Mouse (Mus musculus) spleen, adult 2 months (tissue): Measurements from ENCODE around the gene Ntf3. TPM values are rescaled to one million over a fixed set of nuclear protein-coding genes. Genes with fewer than 3 reads are reported as not detected.

Experiments used
- DNase-seq, 2 experiments: peaks; one replicate each; pipeline versions ENCODE4 v3.0.0 to v3.0.0-alpha.2; 2012 to 2021; ENCODE audit warnings: low spot score in 2 of 2, low read depth in 1 of 2
- H3K27ac ChIP-seq: fragments of 200-500 bp; 2 replicates; pipeline ENCODE4 v1.5.1; 2012; ENCODE audit warnings: low read length, inconsistent platforms; ENCODE audit not compliant: insufficient read depth
- H3K27me3 ChIP-seq: fragments of 200-500 bp; 2 replicates; pipeline ENCODE4 v1.6.1; 2012; ENCODE audit warnings: mild to moderate bottlenecking, moderate library complexity, low read length, inconsistent platforms; ENCODE audit not compliant: control insufficient read depth, insufficient read depth
- H3K36me3 ChIP-seq: fragments of 200-500 bp; 2 replicates; pipeline ENCODE4 v1.6.1; 2012; ENCODE audit warnings: mild to moderate bottlenecking, low read length, inconsistent platforms; ENCODE audit not compliant: control insufficient read depth, insufficient read depth
- H3K4me1 ChIP-seq: fragments of 200-500 bp; 2 replicates; pipeline ENCODE4 v1.6.1; 2011; ENCODE audit warnings: inconsistent platforms; ENCODE audit not compliant: control insufficient read depth, insufficient read depth, insufficient read length
- H3K4me3 ChIP-seq: fragments of 200-500 bp; 2 replicates; pipeline ENCODE4 v1.5.1; 2011; ENCODE audit warnings: mild to moderate bottlenecking, inconsistent platforms; ENCODE audit not compliant: insufficient read depth, insufficient read length; ENCODE audit errors: extremely low read depth
- CTCF ChIP-seq: fragments of 200-500 bp; IDR thresholded peaks from 2 replicates; pipeline ENCODE4 v1.5.1; 2011; ENCODE audit warnings: mild to moderate bottlenecking, inconsistent platforms; ENCODE audit not compliant: insufficient read depth, insufficient read length, insufficient replicate concordance; ENCODE audit errors: extremely low read depth
- POLR2A ChIP-seq: fragments of 200-500 bp; IDR thresholded peaks from 2 replicates; pipeline ENCODE4 v1.6.1; 2011; ENCODE audit warnings: low read depth, low read length, inconsistent platforms
- WGBS: fragments of 180-500 bp; shearing (Covaris S2); methylation state at CpG from one replicate; pipeline ENCODE4 v1.1.7; 2018; 5-methylcytosine and 5-hydroxymethylcytosine counted together
- polyA plus RNA-seq: library from polyadenylated mRNA; depleted of rRNA; stranded (reverse); fragments of >200 nt; gene quantifications from 2 replicates; pipeline ENCODE4 v1.2.3, GENCODE M21; 2012

Ntf3 gene
- polyA plus RNA-seq, 1 experiment = 1.3 TPM

DNA sequence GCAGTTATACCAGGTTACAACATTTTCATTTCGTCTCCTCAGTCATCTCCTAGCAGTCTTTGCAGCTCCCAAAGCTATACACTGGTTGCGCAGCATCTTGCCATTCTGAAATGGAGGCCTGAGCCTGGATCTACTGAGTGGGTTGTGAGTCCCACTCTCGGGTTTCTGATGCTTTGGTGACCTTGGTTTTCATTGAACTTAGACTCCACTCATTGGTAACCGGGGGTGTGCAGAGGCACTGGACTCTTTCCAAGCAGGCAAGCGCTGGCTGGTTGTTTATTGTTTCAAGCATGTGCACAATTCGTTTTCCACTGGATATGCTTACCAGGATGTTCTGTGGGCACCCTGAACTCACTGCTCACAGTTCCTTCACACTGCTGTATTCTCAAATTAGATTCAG, 71.7 kb downstream of the Ntf3 start:
- TF ChIP-seq POLR2A (no peak), CTCF (no peak)
- 73% methylated on average over 6 of the region's 6 CpGs for WGBS
- no peak for DNase-seq
- H3K36me3 ChIP-seq = no peaks in the 10 kb centered on the region
- no peaks in the 10 kb centered on the region for H3K27me3 ChIP-seq
- H3K4me1 ChIP-seq = no peaks in the 10 kb centered on the region
- no peak overlapping the region for H3K27ac ChIP-seq
- no peak overlapping the region for H3K4me3 ChIP-seq

DNA sequence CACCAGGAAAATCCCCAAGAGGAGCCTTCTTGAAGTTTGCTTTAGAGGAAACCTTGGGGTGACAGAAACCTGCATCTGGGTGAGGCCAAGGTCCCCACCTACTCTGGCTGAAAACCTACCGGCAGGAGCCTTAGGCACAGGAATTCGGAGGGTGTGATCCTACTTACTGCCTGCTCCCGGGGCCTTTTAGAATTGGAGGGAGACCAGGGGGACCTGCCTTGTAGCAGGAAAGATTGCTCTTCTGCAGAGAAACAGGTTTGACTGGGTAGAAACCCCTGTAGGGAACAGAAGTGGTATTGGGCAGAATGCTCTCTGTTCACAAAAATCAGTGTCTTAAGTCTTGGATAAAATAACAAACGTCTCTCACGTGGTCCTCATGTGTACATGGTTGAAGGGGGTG, 74.7 kb downstream of the Ntf3 start:
- TF ChIP-seq CTCF = no peak
- TF ChIP-seq POLR2A = no peak
- no peaks in the 10 kb centered on the region for H3K27me3 ChIP-seq
- 73% methylated on average over 5 of the region's 5 CpGs for WGBS
- DNase-seq = no peak
- H3K4me3 ChIP-seq = no peak overlapping the region
- no peaks in the 10 kb centered on the region for H3K36me3 ChIP-seq
- H3K4me1 ChIP-seq = no peaks in the 10 kb centered on the region
- H3K27ac ChIP-seq = no peak overlapping the region

DNA sequence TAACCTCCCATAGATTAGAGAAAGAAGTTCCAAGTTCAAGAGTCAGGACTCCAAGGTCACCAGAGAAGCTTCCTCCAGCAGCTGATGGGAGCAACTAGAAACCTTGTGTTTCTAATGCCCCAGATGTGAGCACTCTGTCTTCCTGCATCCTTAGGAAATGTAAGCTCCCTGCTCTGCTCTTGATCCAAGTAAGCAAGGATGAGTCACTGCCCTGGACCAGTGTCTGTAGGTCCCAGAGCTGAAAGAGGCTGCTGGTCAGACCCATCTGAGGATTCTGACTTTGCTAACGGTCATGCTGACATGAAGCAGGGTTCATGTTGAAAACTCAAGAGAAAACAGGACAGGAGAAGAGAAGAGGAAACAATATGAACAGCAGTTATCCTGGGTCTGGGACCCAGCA, 76.6 kb downstream of the Ntf3 start:
- Histone ChIP-seq H3K4me3 (no peak overlapping the region), H3K4me1 (no peaks in the 10 kb centered on the region), H3K36me3 (no peaks in the 10 kb centered on the region), H3K27me3 (no peaks in the 10 kb centered on the region), H3K27ac (no peak overlapping the region)
- 75% methylated on average over 1 of the region's 1 CpGs for WGBS
- DNase-seq = no peak
- no peak for TF ChIP-seq POLR2A
- no peak for TF ChIP-seq CTCF

DNA sequence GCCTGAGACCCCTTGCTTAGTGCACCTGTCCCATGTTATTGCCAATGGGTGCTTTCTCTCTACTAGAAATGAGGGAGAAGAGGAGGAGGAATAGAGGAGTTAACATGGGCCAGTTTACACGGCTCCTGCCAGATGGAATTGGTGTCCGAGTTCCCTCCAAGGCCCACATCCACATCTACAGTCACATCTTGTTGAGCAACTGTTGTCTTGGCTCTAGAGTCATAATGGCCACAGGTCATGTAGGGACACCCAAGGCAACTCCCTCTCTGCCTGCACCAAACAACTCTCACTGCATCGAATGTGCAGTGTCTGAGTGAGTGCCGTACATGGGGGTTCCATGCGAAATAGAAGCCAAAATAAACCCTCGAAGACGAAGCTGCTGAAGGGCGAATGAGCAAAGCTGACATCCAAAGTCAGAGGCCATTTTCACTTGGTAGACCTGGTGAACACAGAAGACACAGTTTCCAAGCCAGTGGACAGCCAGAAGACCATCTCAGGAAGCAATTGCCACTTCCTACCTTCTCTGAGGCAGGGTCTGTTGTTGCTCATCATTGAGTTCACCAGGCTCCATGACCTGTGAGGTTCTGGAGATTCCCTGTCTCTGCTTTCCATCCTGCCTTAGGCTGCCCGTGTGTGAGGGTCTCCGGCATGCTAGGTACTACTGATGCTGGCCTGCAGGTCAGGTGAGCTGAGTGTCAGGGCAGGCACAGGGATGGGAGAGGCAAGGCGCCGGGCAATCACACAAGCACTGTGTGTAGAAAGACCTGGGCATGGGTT, 78.0 kb downstream of the Ntf3 start:
- no peak overlapping the region for H3K27ac ChIP-seq
- WGBS = 91% methylated on average over 12 of the region's 12 CpGs
- H3K4me1 ChIP-seq = no peaks in the 10 kb centered on the region
- no peaks in the 10 kb centered on the region for H3K36me3 ChIP-seq
- DNase-seq = no peak
- TF ChIP-seq CTCF (no peak), POLR2A (no peak)
- H3K27me3 ChIP-seq = no peaks in the 10 kb centered on the region
- no peak overlapping the region for H3K4me3 ChIP-seq

DNA sequence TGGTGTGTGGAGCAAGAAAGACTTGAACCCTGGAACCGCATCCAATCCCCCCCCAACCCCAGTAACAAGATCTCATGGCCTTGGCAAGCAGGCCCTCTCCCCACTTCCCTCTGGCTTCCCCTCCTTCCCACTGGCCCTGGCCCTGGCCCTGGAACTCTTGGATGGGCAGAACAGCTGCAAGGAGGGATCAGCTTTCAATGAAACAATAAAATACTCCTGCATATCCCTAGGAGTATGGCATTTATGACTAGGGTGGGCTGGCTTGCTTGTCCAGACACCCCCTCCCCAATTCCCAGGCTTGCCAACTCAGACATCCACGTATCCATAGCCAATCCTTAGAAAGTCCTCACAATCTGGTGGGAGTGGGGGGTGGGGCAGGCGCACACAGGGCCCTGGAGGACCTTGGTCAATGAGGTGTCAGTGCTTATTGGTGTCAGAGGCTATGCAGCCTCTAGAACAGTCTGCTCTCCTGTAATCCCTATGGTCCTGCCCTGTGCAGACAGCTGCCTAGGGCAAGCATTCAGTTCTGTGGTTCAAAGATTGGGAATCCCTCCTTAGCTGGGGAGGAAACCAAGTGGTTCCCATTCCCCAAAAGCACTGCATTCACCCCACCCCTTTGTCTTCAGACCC, 80.3 kb downstream of the Ntf3 start:
- H3K4me1 ChIP-seq = no peaks in the 10 kb centered on the region
- no peak overlapping the region for H3K4me3 ChIP-seq
- no peak overlapping the region for H3K27ac ChIP-seq
- H3K27me3 ChIP-seq = no peaks in the 10 kb centered on the region
- DNase-seq = no peak
- H3K36me3 ChIP-seq = no peaks in the 10 kb centered on the region
- TF ChIP-seq CTCF (no peak), POLR2A (no peak)
- WGBS = 73% methylated on average over 3 of the region's 3 CpGs

DNA sequence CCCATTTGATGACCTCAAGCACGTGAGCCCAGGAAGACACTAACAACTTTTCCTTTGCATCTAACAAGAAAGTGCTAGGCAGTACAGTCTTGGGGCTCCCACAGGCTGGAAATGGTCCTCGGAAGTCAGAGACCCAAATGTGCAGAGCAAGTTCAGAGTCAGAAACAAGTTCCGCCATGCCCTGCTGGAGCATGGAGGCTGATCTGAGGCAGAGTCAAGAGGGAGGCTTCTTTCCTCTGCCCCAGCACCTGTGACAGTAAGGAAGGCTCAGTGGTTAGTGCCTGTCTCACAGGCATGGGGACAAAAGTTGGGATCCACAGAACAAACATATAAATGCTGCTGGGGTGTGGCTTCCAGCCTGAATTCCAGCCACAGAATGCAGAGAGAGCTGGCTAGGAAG, 86.2 kb downstream of the Ntf3 start:
- no peak overlapping the region for H3K4me3 ChIP-seq
- H3K27ac ChIP-seq = no peak overlapping the region
- 80% methylated on average over 3 of the region's 3 CpGs for WGBS
- no peak for DNase-seq
- H3K4me1 ChIP-seq = no peaks in the 10 kb centered on the region
- no peaks in the 10 kb centered on the region for H3K27me3 ChIP-seq
- H3K36me3 ChIP-seq = no peaks in the 10 kb centered on the region
- no peak for TF ChIP-seq CTCF
- no peak for TF ChIP-seq POLR2A

DNA sequence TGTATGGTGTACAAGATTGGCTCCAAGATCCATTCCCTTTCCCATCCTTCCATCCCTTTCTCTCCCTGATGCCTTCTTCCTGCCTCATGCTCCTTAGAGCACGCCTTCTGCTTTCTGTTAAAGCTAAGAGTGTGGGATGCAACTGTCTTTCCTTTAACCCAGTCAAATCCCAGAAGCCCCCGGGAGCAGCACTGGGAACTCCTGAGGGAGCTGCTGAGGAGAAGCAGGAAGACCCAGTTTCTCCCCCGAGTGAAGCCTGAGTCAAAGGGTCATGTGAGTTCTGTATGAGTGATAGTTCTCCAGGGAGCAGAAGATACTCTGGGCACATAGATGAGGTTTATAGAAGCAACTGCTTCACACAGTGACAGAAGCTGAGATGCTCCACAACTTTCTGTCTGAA, 109.0 kb downstream of the Ntf3 start:
- no peak for DNase-seq
- WGBS = 74% methylated on average over 3 of the region's 3 CpGs
- Histone ChIP-seq H3K36me3 (no peaks in the 10 kb centered on the region), H3K27me3 (no peaks in the 10 kb centered on the region), H3K4me3 (no peak overlapping the region), H3K27ac (no peak overlapping the region), H3K4me1 (no peaks in the 10 kb centered on the region)
- TF ChIP-seq CTCF (no peak), POLR2A (no peak)
